Mouse (Mus musculus): ENCODE data around the gene Bcl2.

Gene Bcl2

DNA sequence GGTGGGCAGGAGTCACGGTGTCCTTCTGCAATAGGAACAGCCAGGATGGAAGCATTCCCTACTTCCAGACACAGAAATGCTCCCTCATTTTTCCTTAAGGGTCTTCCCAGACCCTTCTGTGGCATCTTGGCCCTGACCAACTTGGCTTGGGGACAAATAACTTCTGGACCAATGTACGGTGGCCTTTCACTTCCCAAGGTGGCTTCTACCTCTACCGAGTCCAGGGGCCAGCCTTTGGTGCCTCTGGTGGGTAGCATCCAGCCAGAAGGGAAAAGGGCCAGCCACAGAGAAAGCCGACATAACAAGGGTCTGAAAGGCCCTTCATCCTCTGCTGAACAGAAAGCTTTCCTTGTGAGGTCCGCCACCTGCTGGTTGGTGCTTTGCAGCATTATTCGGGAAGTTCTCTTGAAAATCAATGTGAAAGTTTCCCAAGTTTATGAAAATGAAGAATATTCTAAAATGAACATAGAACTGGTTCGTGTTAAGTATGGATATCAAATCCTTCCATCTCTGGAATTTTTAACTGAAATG, 3.1 kb upstream of the Bcl2 start:
- ChIA-PET POLR2A (interaction anchor here in 2 of 4 experiments (0.9 to 2.7 kb wide), 2 partner anchors 42 to 170 kb away, joined by 3 to 5 read pairs; partner anchors contain the start of gene Kdsr (in 1 of the 2)), CTCF (interaction anchor here (0.5 to 2.2 kb wide), 7 partner anchors 10 to 813 kb away, joined by 3 to 9 read pairs (median 3); no protein-coding TSS in a partner anchor)

DNA sequence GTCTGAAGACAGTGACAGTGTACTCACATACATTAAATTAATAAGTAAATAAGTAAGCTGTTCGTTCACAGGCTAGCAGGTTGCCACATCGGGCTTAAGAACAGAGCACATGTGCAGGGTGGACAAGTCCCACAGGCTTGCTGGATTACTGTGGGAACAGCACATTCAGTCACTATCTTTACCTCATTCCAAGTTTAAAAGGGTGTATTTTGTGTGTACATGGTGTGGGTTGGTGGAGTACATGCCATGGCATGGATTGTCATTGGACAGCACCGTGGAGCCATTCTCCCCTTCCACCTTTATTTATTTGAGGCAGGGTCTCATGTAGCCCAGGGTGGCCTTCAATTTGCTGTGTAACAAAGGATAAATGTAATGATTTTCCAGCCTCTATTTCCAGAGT, 2.1 kb upstream of the Bcl2 start:
- CTCF ChIA-PET, result interaction anchor here in 3 of 4 experiments (0.5 to 2.2 kb wide), 3 partner anchors 22 to 291 kb away, joined by 4 to 9 read pairs (median 5); no protein-coding TSS in a partner anchor
- POLR2A ChIA-PET, result interaction anchor here in 1 of 4 experiments (2.7 kb wide), 1 partner anchor 43 kb away, joined by 5 read pairs; the partner anchor contains the start of gene Kdsr

DNA sequence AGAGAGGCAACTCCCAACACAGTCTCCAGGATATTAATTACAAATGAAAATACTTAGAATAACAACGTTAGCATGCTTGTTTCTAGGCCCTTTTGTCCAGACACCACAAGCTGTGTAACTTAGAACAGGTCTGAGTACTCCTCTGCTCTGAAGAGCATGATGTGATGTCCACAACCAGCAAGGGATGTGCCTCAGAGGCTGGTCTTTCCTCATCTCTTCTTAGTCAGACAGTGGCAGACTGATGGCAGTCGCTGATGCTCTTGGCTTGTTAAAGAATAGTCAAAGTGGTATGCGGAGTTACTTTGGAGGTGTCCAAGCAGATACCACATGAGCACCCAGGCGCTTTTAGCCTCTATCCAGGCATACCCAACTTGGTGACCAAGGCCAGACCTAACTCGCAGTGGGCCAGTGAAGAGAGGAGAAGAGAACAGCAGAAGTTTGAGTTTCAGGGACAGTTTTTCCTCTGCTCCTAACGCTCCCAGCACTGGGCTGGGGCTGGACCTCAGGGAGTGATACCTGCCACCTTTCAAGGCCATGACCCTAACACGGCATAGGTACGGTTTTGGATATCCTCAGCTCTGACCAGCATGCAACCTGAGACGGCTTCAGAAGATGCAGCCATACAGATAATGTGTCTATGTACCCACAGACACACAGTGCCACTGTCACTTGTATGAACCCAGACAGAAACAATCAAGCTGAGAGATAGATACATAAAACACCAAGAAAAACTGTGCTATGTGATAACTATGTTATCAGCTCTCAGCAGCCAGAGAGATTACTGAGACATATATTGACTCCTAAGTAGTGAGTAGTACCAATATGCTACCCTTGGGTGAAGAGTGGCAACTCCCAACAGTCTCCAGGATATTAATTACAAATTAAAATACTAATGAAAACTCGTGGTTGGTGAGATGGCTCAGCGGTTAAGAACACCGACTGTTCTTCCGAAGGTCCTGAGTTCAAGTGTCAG, 1.3 kb upstream of the Bcl2 start:
- POLR2A ChIA-PET, result interaction anchor here in 1 of 4 experiments (1.2 kb wide), 1 partner anchor 44 kb away, joined by 6 read pairs; the partner anchor contains the start of gene Kdsr
- CTCF ChIA-PET, result interaction anchor here in 1 of 4 experiments (0.7 kb wide), 1 partner anchor 289 kb away, joined by 3 read pairs; no protein-coding TSS in a partner anchor

DNA sequence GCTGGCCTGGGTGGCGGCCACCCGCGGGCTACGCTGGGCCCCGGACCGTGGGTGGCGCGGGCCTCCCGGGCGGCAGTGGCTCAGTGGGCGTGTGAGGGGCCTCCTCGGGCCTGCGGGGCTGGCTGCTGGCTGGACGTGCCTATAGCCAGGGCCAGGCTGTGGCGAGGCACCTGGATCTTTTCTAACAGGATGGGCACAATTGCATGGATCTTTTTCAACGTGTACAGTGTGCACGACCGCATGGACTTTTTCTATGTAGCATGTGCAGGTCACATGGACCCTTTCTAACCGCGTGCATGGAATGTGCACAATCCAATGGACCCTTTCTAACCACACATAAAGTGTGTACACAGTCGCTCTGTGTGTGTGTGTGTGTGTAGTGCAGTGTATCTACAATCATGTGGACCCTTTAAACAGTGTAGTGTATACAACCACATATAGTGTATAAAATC, 482 bp upstream of the Bcl2 start:
- POLR2A ChIA-PET, result interaction anchor here in 1 of 4 experiments (1.2 kb wide), 1 partner anchor 45 kb away, joined by 6 read pairs; the partner anchor contains the start of gene Kdsr
- CTCF ChIA-PET, result no interaction called here

DNA sequence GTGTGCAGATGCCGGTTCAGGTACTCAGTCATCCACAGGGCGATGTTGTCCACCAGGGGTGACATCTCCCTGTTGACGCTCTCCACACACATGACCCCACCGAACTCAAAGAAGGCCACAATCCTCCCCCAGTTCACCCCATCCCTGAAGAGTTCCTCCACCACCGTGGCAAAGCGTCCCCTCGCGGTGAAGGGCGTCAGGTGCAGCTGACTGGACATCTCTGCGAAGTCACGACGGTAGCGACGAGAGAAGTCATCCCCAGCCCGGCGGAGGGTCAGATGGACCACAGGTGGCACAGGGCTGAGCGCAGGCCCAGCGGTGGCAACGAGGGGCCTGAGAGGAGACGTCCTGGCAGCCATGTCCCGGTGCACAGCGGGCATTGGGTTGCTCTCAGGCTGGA, 1.7 kb downstream of the Bcl2 start:
- ChIA-PET POLR2A (interaction anchor here in 1 of 4 experiments (0.7 to 2.1 kb wide), 5 partner anchors 9 to 286 kb away, joined by 4 to 11 read pairs (median 5); partner anchors contain the start of gene Kdsr), CTCF (interaction anchor here (0.6 to 1.2 kb wide), 9 partner anchors 16 to 1119 kb away, joined by 3 to 8 read pairs (median 4); no protein-coding TSS in a partner anchor)

DNA sequence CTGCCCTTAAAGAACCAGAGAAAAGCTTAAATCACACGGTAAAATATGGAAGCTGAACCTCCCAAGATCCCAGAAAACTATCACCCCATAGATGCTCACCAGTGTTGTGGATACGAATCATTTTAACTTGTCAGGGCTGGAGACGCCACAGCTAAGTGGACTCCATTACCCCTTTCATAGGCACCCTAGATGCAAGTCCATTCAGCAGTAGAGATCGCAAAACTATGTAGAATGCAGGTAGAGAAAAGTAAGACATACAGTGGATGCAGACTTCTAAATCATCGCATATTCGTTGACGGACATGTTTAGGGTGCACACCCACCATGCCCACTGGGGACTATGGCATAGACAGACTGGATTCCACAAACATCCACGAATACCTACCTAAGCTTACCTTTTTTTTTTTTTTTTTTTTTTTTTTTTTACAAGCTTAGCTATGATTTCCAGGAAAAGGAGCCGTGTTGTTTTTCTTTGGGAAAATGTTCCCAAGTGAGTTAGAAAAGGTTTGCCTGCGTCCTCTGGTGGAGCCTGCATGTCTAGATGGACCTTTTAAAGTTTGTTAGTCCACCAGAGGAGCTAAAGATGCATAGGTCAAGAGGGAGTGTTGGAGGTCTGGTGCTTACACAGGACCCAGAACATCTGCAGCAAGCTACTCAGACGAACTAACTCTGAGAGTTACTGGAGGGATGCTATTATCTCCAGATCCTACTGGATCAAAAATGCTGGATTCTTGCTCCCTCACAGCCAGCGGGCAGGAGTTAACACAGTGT, 2.5 kb downstream of the Bcl2 start:
- ChIA-PET CTCF (interaction anchor here (0.6 to 1.2 kb wide), 10 partner anchors 11 to 287 kb away, joined by 3 to 8 read pairs (median 4); no protein-coding TSS in a partner anchor), POLR2A (interaction anchor here in 1 of 4 experiments (0.6 to 1.3 kb wide), 5 partner anchors 9 to 537 kb away, joined by 4 to 5 read pairs (median 5); no protein-coding TSS in a partner anchor)

DNA sequence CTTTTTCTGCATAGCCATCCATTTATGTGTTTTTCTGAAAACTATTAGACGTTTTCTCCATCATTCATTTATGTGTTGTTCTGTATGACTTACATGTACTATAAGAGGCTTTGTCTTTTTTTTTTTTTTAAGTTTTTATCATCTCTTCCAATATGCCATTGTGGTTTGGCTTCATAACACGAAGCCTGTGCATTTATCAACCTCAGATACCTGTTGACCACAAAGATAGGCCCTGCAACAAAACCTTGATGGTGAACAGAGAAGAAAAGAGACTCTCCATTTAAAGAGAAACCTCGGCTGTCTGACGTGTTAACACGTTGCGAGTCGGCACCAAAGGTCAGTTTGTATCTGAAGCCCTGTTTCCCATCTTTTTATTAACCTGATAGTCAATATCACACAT, 3.9 kb downstream of the Bcl2 start:
- POLR2A ChIA-PET, result no interaction called here
- CTCF ChIA-PET, result no interaction called here

DNA sequence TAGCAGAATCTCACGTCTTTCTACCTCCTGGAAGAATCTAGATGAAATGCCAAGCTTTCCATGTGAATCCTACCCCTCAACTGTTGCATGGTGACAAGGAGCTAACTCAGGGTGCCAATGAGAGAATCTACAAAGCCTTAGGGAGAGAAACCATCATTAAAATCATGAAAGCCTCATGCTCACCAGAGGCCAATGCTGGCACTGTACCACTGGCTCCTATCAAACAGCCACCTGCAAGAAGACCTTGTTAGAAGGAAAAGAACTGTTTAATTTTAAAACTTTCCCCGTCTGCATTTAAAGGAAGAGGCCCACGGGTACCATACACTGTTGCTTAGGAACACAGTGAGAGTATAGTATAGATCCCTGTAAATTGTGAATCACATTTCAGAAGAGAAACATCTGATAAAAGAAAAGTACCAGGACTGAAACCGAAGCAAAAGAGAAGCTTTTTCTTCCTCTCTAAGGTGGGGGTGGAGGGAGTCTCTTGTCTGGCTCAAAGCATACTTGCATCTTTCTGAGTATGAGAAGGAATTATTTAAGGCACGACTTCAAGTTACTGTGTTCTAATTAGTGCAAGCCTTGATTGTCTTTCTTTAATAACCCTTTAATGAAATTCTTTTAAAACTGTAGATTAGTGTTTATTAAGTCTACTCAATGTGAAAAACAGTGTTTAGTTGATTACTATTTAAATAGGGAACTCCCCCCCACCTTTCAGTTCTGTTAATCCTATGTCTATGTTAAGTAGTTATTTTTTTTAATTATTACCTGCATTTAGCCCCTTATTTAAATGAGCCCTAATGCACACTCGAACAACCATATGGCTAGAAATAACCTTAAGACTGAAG, 6.8 kb downstream of the Bcl2 start:
- CTCF ChIA-PET, result interaction anchor here in 1 of 4 experiments (0.5 kb wide), 1 partner anchor 10 kb away, joined by 3 read pairs; no protein-coding TSS in a partner anchor
- POLR2A ChIA-PET, result interaction anchor here in 2 of 4 experiments (0.6 kb wide), 2 partner anchors 841 to 1415 kb away, joined by 3 read pairs; no protein-coding TSS in a partner anchor

DNA sequence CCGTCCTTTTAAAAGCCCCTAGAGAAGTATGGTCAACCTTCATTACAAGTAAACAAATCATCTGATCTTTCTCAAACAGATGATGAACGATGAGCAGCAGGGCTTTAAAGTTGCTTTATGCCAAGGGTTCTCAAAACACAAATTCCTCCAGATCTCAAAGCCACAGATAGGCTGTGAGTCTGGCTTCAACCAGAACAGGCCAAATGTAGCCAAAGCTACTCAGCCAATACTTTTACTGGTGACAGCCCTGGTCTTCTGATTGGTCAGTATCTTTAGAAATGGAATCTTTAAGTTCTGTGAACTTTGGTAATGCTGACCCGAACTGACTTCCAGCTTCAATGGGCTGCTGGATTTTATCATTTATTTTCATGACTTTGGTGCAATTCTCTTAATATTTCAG, 10.9 kb downstream of the Bcl2 start:
- POLR2A ChIA-PET, result interaction anchor here in 2 of 4 experiments (0.7 to 1.1 kb wide), 2 partner anchors 9 to 18 kb away, joined by 5 read pairs; no protein-coding TSS in a partner anchor
- CTCF ChIA-PET, result no interaction called here

DNA sequence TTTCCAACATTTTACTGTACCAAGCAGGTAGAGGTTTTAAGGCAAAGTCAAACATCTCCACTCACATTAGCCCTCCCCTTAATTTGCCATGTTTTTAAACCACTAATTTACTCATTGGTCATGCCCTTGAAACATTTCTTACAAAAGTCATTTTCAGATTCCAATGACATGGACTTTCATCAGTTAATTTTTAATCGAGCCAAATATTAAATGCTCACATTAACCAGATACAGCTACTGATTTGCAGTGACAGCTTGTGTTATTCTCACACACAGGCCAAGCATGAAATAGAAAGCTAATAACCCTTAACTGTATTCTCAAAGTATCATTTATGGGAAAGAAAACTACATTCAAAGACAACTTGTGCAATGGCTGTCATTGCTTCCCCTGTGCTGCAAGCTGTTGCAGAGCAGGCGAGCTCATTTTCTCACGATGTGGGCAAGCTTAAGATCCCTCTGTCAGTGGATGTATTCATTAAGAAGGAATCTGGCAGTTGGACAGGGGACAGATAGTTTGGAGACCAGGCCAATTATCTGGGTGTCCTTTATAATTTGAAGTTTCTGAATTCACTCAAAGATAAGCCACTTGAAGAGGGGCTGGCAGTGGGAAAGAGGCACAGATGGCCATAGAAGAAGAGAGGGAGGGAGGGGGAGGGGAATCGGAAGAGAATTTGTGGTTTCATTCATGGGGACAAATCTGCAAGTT, 11.5 kb downstream of the Bcl2 start:
- POLR2A ChIA-PET, result interaction anchor here in 2 of 4 experiments (0.7 to 1.1 kb wide), 2 partner anchors 9 to 18 kb away, joined by 5 read pairs; no protein-coding TSS in a partner anchor

DNA sequence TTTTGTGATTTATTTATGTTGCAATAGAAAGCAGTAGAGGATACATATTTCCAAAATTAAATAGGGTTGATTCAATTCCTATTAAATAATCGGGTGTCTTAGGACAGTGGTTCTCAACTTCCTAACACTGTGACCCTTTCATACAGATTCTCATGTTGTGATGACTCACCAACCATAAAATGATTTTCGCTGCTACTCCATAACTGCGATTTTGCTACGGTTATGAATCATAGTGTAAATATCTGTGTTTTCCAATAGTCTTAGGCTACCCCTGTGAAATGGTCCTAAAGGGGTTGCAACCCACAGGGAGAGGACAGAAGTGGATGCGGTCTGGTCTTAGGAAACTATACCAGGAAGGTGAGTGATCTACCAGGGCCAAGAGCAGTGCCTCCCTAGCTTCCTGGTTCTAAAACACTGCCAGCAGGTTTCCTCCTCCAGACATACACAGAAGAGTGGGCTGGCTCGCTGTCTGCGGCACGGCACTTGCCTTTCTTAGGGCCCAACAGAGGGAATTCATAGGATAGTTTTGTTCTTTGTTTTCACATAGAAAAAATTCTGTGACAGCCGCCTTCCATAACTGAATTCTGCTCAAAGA, 13.5 kb downstream of the Bcl2 start:
- CTCF ChIA-PET, result interaction anchor here in 1 of 4 experiments (1.1 kb wide), 1 partner anchor 11 kb away, joined by 3 read pairs; no protein-coding TSS in a partner anchor
- POLR2A ChIA-PET, result no interaction called here

More for the DNA sequence above, 11.5 kb downstream of the Bcl2 start:
- CTCF ChIA-PET, result interaction anchor here in 1 of 4 experiments (0.7 kb wide), 1 partner anchor 1178 kb away, joined by 22 read pairs; no protein-coding TSS in a partner anchor

DNA sequence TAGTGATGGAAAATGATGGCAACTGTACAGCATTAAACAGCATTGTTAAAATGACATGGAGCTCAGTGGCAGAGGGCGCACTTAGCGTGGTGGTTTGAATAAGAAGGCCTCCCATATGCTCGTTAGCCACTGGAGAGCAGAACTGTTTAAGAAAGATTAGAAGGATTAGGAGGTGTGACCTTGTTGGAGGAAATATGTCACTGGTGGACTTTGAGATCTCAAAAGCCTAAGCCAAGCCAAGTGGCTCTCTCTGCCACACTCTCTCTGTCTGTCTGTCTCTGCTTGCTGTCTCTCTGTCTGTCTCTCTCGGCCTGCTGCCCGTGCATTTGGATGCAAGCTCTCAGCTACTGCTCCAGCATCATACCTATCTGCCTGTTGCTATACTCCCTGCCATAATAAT, 17.6 kb downstream of the Bcl2 start:
- CTCF ChIA-PET, result interaction anchor here in 1 of 4 experiments (0.5 kb wide), 1 partner anchor 16 kb away, joined by 3 read pairs; no protein-coding TSS in a partner anchor
- POLR2A ChIA-PET, result no interaction called here

DNA sequence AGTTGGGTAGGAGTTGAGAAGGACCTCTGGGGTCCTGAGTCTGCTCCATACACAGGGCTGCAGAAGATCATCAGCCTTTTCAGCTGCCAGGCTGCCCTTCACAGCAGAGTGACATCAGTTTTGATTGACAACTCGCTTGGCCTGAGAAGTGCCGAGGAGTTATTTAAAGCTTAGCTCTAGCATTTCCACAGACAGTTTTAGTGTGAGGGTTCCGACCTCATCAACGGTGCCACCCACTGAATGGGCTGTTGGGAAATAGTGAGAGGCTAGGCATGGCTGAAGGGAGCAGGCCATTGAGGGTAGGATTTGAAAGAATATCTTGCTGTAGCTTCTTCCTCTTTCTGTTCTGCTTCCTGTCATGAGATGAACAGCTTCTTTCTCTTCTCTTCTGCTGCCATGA, 18.4 kb downstream of the Bcl2 start:
- ChIA-PET POLR2A (no interaction called here), CTCF (no interaction called here)

DNA sequence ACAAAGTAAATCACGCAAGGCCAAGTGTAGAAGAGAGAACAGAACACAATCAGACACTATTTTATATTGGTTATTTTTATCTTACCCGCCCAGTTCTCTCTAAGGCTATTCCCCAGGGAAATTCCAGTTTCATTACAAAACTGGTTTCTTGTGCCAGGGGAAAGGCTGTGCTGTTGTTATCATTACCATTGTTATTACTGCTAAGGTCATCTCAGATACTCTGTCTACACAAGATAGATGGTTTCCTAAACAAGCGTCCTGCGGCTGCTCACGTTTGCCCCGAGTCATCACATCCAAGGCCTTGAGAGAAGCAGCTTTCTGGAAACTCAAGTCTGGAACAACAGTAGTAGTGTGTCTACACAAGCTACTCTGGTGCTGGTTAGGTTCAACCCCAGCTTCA, 19.8 kb downstream of the Bcl2 start:
- POLR2A ChIA-PET, result no interaction called here

DNA sequence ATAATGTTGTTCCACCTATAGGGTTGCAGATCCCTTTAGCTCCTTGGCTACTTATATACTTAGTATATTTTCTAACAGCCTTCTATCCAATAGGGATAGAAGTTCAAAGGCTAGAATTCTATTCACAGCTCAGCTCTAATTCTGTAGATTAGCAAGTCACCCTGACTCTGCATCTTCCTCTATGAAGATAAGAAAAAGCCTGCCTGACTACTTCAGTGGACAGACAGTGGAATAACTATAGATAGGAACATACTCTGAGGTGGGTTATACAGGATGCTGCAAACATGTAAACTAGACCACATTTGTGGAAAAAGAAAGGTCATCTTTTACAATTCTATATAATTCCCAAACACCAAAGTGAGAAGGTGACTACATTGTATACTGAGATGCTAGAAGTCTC, 21.5 kb downstream of the Bcl2 start:
- ChIA-PET CTCF (no interaction called here), POLR2A (interaction anchor here in 1 of 4 experiments (0.7 kb wide), 1 partner anchor 158 kb away, joined by 3 read pairs; no protein-coding TSS in a partner anchor)

More for the DNA sequence above, 19.8 kb downstream of the Bcl2 start:
- CTCF ChIA-PET, result interaction anchor here in 1 of 4 experiments (0.7 kb wide), 1 partner anchor 22 kb away, joined by 4 read pairs; no protein-coding TSS in a partner anchor

DNA sequence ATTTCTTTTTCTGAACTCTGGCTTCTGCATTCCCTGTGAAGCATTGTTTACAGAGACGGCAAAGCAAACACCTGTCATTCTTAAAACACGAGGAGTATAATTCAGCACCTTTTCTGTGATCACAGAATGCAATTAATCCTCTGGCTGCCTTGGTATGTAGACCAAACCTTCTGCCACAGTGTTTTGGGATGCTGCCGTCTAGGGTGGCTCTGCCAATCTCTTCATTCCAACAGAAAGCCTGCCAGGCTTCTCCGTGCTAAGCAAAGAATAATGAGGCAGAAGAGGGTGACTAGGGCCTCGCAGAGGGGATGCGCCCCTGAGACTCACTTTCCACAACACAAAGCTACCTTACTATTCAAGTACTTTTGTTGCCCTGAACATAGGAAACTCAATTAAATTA, 23.2 kb downstream of the Bcl2 start:
- ChIA-PET POLR2A (interaction anchor here in 1 of 4 experiments (1.1 kb wide), 1 partner anchor 14 kb away, joined by 3 read pairs; no protein-coding TSS in a partner anchor), CTCF (no interaction called here)

Data from embryonic stem cell, embryonic (primary cell).